Mouse (Mus musculus) cortical plate, adult 2 months (tissue): ENCODE data around the gene Serpina10.
"Not testable (repeated sequence)": the region's sequence is repeated elsewhere in the genome, so short reads cannot be mapped to it uniquely, and the experiment has no call there.

Experiments used
- CTCF ChIP-seq: fragments of 200-500 bp; IDR thresholded peaks from 2 replicates; pipeline ENCODE4 v1.5.1; 2011; ENCODE audit warnings: mild to moderate bottlenecking, control low read depth, low read length; ENCODE audit not compliant: insufficient read depth; ENCODE audit errors: extremely low read depth
- POLR2A ChIP-seq: fragments of 200-500 bp; IDR thresholded peaks from 2 replicates; pipeline ENCODE4 v1.6.1; 2011; ENCODE audit warnings: mild to moderate bottlenecking, low read length, control low read depth; ENCODE audit not compliant: insufficient read depth; ENCODE audit errors: extremely low read depth

- not testable (repeated sequence) for TF ChIP-seq CTCF, POLR2A
These were observed 53.1 kb downstream of the Serpina10 start for GRCm38 (mm10) chr12:103578148-103578547.
